Mouse (Mus musculus) liver, adult 2 months (tissue): ENCODE results near the gene Kctd2.

ENCODE experiments used
- CTCF ChIP-seq: fragments of 200-500 bp; IDR thresholded peaks from 2 replicates; pipeline ENCODE4 v1.5.1; 2011; ENCODE audit warnings: low read depth, low read length, control low read depth
- POLR2A ChIP-seq: fragments of 200-500 bp; IDR thresholded peaks from 2 replicates; pipeline ENCODE4 v1.6.1; 2011; ENCODE audit warnings: low read length, control low read depth; ENCODE audit not compliant: insufficient read depth; ENCODE audit errors: extremely low read depth

DNA sequence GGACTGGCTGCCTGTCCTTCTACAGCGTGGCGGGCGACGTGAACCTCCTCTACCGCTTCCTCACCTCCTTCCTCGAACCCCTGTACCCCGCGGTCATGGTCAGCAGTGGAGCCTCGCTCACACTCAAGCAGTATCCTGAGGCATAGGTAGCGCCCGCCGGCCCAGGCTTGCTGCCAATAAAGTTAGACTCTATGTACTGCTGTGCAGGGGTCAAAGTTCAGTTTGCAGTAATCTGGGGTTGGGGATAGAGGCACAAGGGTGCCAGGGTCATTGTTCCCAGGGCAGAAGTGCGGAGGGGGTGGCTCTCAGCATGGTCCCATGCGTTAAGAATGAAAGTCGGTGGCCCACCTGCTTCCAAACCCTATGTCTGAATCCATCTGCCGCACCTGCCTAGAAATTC, 28.1 kb downstream of the Kctd2 start:
- TF ChIP-seq CTCF (no peak), POLR2A (no peak)
